Mouse (Mus musculus) ES-Bruce4 (cell line): ENCODE data around the gene Bdh1. TPM values are rescaled to one million over a fixed set of nuclear protein-coding genes. Genes with fewer than 3 reads are reported as not detected.

Experiments used
- H3K27ac ChIP-seq: 2 replicates; pipeline ENCODE4 v1.5.1; 2012; ENCODE audit warnings: low read length, inconsistent platforms; ENCODE audit not compliant: insufficient read depth
- H3K27me3 ChIP-seq: 2 replicates; pipeline ENCODE4 v1.6.1; 2012; ENCODE audit warnings: mild to moderate bottlenecking, low read length, inconsistent platforms; ENCODE audit not compliant: control insufficient read depth, poor library complexity, insufficient read depth, severe bottlenecking
- H3K36me3 ChIP-seq: 2 replicates; pipeline ENCODE4 v1.6.1; 2012; ENCODE audit warnings: inconsistent platforms, mild to moderate bottlenecking, low read length, moderate library complexity; ENCODE audit not compliant: control insufficient read depth, poor library complexity, insufficient read depth, severe bottlenecking
- H3K4me1 ChIP-seq: one replicate; pipeline ENCODE4 v1.8.1; 2011; ENCODE audit warnings: low read length; ENCODE audit not compliant: control insufficient read depth, insufficient read depth
- H3K4me3 ChIP-seq: 2 replicates; pipeline ENCODE4 v1.5.1; 2011; ENCODE audit warnings: low read depth, mild to moderate bottlenecking, low read length
- H3K9ac ChIP-seq: 2 replicates; pipeline ENCODE4 v1.6.1; 2012; ENCODE audit warnings: low read depth, mild to moderate bottlenecking, inconsistent platforms; ENCODE audit not compliant: poor library complexity, severe bottlenecking
- H3K9me3 ChIP-seq: replicated peaks from 2 replicates; pipeline ENCODE4 v1.6.1; 2012; ENCODE audit warnings: mild to moderate bottlenecking, low read length, inconsistent platforms; ENCODE audit not compliant: control insufficient read depth, poor library complexity, insufficient read depth, severe bottlenecking
- CTCF ChIP-seq: IDR thresholded peaks from one replicate; pipeline ENCODE4 v1.8.1; 2011; ENCODE audit warnings: low read depth, low read length
- EP300 ChIP-seq: IDR thresholded peaks from 2 replicates; pipeline ENCODE4 v1.6.1; 2011; ENCODE audit warnings: low read depth, low read length; ENCODE audit not compliant: insufficient read depth
- POLR2A ChIP-seq: IDR thresholded peaks from one replicate; pipeline ENCODE4 v1.8.1; 2011; ENCODE audit warnings: low read length; ENCODE audit not compliant: insufficient read depth
- polyA plus RNA-seq: library from polyadenylated mRNA; stranded (reverse); fragments of >200 nt; gene quantifications from 2 replicates; pipeline ENCODE4 v1.2.4, GENCODE M21; 2011; ENCODE audit warnings: low read depth; ENCODE audit not compliant: missing spikeins, insufficient read depth, insufficient read length

Gene Bdh1
- polyA plus RNA-seq, 1 experiment = 14.4 TPM

- no peak for TF ChIP-seq CTCF
- no peak for TF ChIP-seq EP300
- TF ChIP-seq POLR2A = no peak
- Histone ChIP-seq H3K9me3 (no peaks in the 10 kb centered on the region), H3K27ac (no peak overlapping the region), H3K4me1 (peaks cover 3% of the 10 kb centered on the region), H3K4me3 (no peak overlapping the region), H3K27me3 (no peaks in the 10 kb centered on the region), H3K36me3 (no peaks in the 10 kb centered on the region), H3K9ac (no peak overlapping the region)
Measured at GRCm38 (mm10) chr16:31455276-31456045, 33.4 kb downstream of the Bdh1 start.

- H3K9me3 ChIP-seq = no peaks in the 10 kb centered on the region
- peak; percentile 93 for TF ChIP-seq CTCF
- no peak for TF ChIP-seq POLR2A
- H3K9ac ChIP-seq = 0 out of 2 replicates have a peak overlapping the region, but pooled peaks have one; percentile 30
- H3K4me3 ChIP-seq = peak overlapping the region; percentile 12; the same call in 1 of the 2 replicates
- H3K27ac ChIP-seq = no peak overlapping the region
- no peaks in the 10 kb centered on the region for H3K27me3 ChIP-seq
- H3K4me1 ChIP-seq = peaks cover 8% of the 10 kb centered on the region
- no peaks in the 10 kb centered on the region for H3K36me3 ChIP-seq
Measured at GRCm38 (mm10) chr16:31458229-31458918, 36.3 kb downstream of the Bdh1 start.

GRCm38 (mm10) chr16:31459968-31460461, 37.9 kb downstream of the Bdh1 start:
- Histone ChIP-seq H3K27me3 (no peaks in the 10 kb centered on the region), H3K9me3 (no peaks in the 10 kb centered on the region), H3K4me1 (peaks cover 8% of the 10 kb centered on the region), H3K36me3 (no peaks in the 10 kb centered on the region), H3K9ac (peak overlapping the region; percentile 16; the same call in 1 of the 2 replicates), H3K27ac (peak overlapping the region; percentile 53), H3K4me3 (peak overlapping the region; percentile 58)
- no peak for TF ChIP-seq CTCF
- peak; percentile 13 for TF ChIP-seq POLR2A
- 0 out of 2 replicates have a peak, but pooled peaks have one; percentile 10 for TF ChIP-seq EP300

- H3K27ac ChIP-seq = peak overlapping the region; percentile 2; the same call in 1 of the 2 replicates
- H3K27me3 ChIP-seq = no peaks in the 10 kb centered on the region
- H3K9ac ChIP-seq = peak overlapping the region; percentile 16; the same call in 1 of the 2 replicates
- no peaks in the 10 kb centered on the region for H3K36me3 ChIP-seq
- H3K9me3 ChIP-seq = no peaks in the 10 kb centered on the region
- H3K4me3 ChIP-seq = peak overlapping the region; percentile 14
- peaks cover 8% of the 10 kb centered on the region for H3K4me1 ChIP-seq
- TF ChIP-seq EP300 (no peak), CTCF (no peak), POLR2A (no peak)
Measured at GRCm38 (mm10) chr16:31460506-31460905, 38.4 kb downstream of the Bdh1 start.

GRCm38 (mm10) chr16:31461046-31461445, 39.0 kb downstream of the Bdh1 start:
- Histone ChIP-seq H3K27me3 (no peaks in the 10 kb centered on the region), H3K36me3 (no peaks in the 10 kb centered on the region), H3K9ac (no peak overlapping the region), H3K27ac (peak overlapping the region; percentile 7; the same call in 1 of the 2 replicates), H3K4me3 (no peak overlapping the region), H3K4me1 (peaks cover 8% of the 10 kb centered on the region), H3K9me3 (no peaks in the 10 kb centered on the region)
- TF ChIP-seq POLR2A = no peak
- no peak for TF ChIP-seq CTCF
- no peak for TF ChIP-seq EP300
